Mouse (Mus musculus): Measurements from ENCODE around the gene Fgfrl1.

GRCm38 (mm10) chr5:108671757-108672156, 20.4 kb upstream of the Fgfrl1 start:
- peak; percentile 37; the same call in 1 of the 2 replicates for TF ChIP-seq CTCF (IDR thresholded peaks at IDR 0.05; ENCODE audit: low read depth, low read length)
- no peak for TF ChIP-seq TAL1 (conservative IDR thresholded peaks at IDR 0.05; ENCODE audit: low read depth, low read length)
- no peak for TF ChIP-seq GATA2 (IDR thresholded peaks at IDR 0.05; ENCODE audit: borderline replicate concordance, low read depth, low read length)
- TF ChIP-seq GATA1 (IDR thresholded peaks at IDR 0.05; ENCODE audit: borderline replicate concordance, low read length) = no peak
